Mouse (Mus musculus): ENCODE data around the gene Cblc. TPM values are rescaled to one million over a fixed set of nuclear protein-coding genes. Genes with fewer than 3 reads are reported as not detected.

The Cblc gene
- polyA plus RNA-seq, 1 experiment from 2014 or later = 4.8 TPM

- H3K9me3 ChIP-seq = no peaks in the 10 kb centered on the region; the same call in 1 of the 2 replicates
- H3K4me3 ChIP-seq = no peak overlapping the region
- H3K4me1 ChIP-seq = no peaks in the 10 kb centered on the region
- no peak overlapping the region for H3K27ac ChIP-seq
- no peaks in the 10 kb centered on the region for H3K27me3 ChIP-seq
- H3K36me3 ChIP-seq = no peaks in the 10 kb centered on the region
- no peak for ATAC-seq (ENCODE audit: insufficient number of reproducible peaks, insufficient read depth, low FRiP score, low TSS enrichment)
- 89% methylated on average over 11 of the region's 11 CpGs for WGBS
- no peak overlapping the region for H3K9ac ChIP-seq
- no peak overlapping the region for H3K4me2 ChIP-seq (replicated peaks)
Observed at GRCm38 (mm10) chr7:19777049-19777723, 19.4 kb downstream of the Cblc start.

GRCm38 (mm10) chr7:19771682-19772081 is 24.9 kb downstream of the Cblc start:
- ATAC-seq (ENCODE audit: insufficient number of reproducible peaks, insufficient read depth, low FRiP score, low TSS enrichment) = no peak
- H3K9me3 ChIP-seq = no peaks in the 10 kb centered on the region
- H3K9ac ChIP-seq = no peak overlapping the region
- H3K36me3 ChIP-seq = no peaks in the 10 kb centered on the region
- peak overlapping the region; percentile 65; the same call in 1 of the 2 replicates for H3K4me2 ChIP-seq (replicated peaks)
- no peaks in the 10 kb centered on the region for H3K27me3 ChIP-seq
- 58% methylated on average over 4 of the region's 4 CpGs for WGBS
- H3K4me1 ChIP-seq = peaks cover 26% of the 10 kb centered on the region
- no peak overlapping the region for H3K27ac ChIP-seq
- H3K4me3 ChIP-seq = no peak overlapping the region

DNA sequence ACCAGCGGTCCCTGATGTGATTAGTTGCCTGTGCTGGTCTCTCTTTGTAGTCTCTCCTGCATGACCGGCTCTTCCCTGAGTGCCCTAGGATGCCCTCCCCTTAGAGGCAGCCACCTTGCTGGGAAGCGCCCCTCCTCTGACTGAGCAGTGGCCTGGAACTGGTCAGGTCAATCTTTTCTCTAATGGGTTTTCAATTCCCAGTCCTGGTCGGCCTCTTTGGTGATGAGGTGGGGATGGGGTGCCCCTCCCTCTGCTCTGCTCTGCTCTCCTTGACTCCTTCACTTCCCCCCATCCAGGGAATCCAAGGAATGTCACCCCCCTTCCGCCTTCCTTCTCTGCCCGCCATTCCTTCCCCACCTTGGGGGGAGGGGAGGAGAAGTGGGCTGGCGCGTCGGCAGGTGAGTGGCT is 25.6 kb downstream of the Cblc start, which contains the start of gene Bcam:
TSS of gene Bcam (minus strand) at position 33 of the 408 bp plus-strand sequence.
- Histone ChIP-seq H3K9me3 (no peaks in the 10 kb centered on the region), H3K36me3 (no peaks in the 10 kb centered on the region), H3K4me2 (replicated peaks) (peak within 1 kb of the TSS; percentile 65), H3K27me3 (no peaks in the 10 kb centered on the region), H3K9ac (peak within 1 kb of the TSS; percentile 51), H3K4me1 (peaks cover 26% of the 10 kb centered on the region), H3K4me3 (peak within 1 kb of the TSS; percentile 43), H3K27ac (peak within 1 kb of the TSS; percentile 30; the same call in 1 of the 2 replicates)
- WGBS = 1% methylated on average over 9 of the region's 9 CpGs
- ATAC-seq (ENCODE audit: insufficient number of reproducible peaks, insufficient read depth, low FRiP score, low TSS enrichment) = peak; percentile 69

- Histone ChIP-seq H3K4me3 (peak overlapping the region; percentile 43), H3K4me1 (peaks cover 26% of the 10 kb centered on the region), H3K4me2 (replicated peaks) (peak overlapping the region; percentile 65), H3K27me3 (no peaks in the 10 kb centered on the region), H3K36me3 (no peaks in the 10 kb centered on the region), H3K9ac (peak overlapping the region; percentile 51), H3K27ac (peak overlapping the region; percentile 30; the same call in 1 of the 2 replicates), H3K9me3 (no peaks in the 10 kb centered on the region)
- WGBS = under 1% methylated on average over 28 of the region's 28 CpGs
- peak; percentile 80 for ATAC-seq (ENCODE audit: insufficient number of reproducible peaks, insufficient read depth, low FRiP score, low TSS enrichment)
Observed at GRCm38 (mm10) chr7:19770375-19770754, 26.2 kb downstream of the Cblc start.

GRCm38 (mm10) chr7:19769434-19770374 is 26.9 kb downstream of the Cblc start:
- Histone ChIP-seq H3K27me3 (no peaks in the 10 kb centered on the region), H3K4me1 (peaks cover 26% of the 10 kb centered on the region), H3K9ac (peak overlapping the region; percentile 51), H3K4me2 (replicated peaks) (peak overlapping the region; percentile 65), H3K27ac (peak overlapping the region; percentile 17; the same call in 1 of the 2 replicates), H3K9me3 (no peaks in the 10 kb centered on the region), H3K4me3 (peak overlapping the region; percentile 43), H3K36me3 (0 out of 2 replicates have a peak, but pooled peaks cover 4% of the 10 kb centered on the region)
- WGBS = 9% methylated on average over 16 of the region's 16 CpGs
- ATAC-seq (ENCODE audit: insufficient number of reproducible peaks, insufficient read depth, low FRiP score, low TSS enrichment) = no peak

- H3K4me1 ChIP-seq = peaks cover 26% of the 10 kb centered on the region
- no peaks in the 10 kb centered on the region for H3K27me3 ChIP-seq
- ATAC-seq (ENCODE audit: insufficient number of reproducible peaks, insufficient read depth, low FRiP score, low TSS enrichment) = no peak
- H3K9ac ChIP-seq = 0 out of 2 replicates have a peak overlapping the region, but pooled peaks have one; percentile 51
- H3K9me3 ChIP-seq = no peaks in the 10 kb centered on the region
- H3K4me3 ChIP-seq = peak overlapping the region; percentile 43; the same call in 1 of the 2 replicates
- no peak overlapping the region for H3K27ac ChIP-seq
- peaks cover 10% of the 10 kb centered on the region; the same call in 1 of the 2 replicates for H3K36me3 ChIP-seq
- WGBS = 28% methylated on average over 4 of the region's 4 CpGs
- H3K4me2 ChIP-seq (replicated peaks) = peak overlapping the region; percentile 65
Observed at GRCm38 (mm10) chr7:19769001-19769400, 27.6 kb downstream of the Cblc start.

GRCm38 (mm10) chr7:19768251-19768650 is 28.4 kb downstream of the Cblc start:
- Histone ChIP-seq H3K9me3 (no peaks in the 10 kb centered on the region), H3K27ac (no peak overlapping the region), H3K4me3 (peak overlapping the region; percentile 12), H3K4me1 (peaks cover 26% of the 10 kb centered on the region), H3K4me2 (replicated peaks) (peak overlapping the region; percentile 65), H3K27me3 (no peaks in the 10 kb centered on the region), H3K36me3 (peaks cover 17% of the 10 kb centered on the region; the same call in 1 of the 2 replicates), H3K9ac (0 out of 2 replicates have a peak overlapping the region, but pooled peaks have one; percentile 5)
- WGBS = 72% methylated on average over 14 of the region's 14 CpGs
- no peak for ATAC-seq (ENCODE audit: insufficient number of reproducible peaks, insufficient read depth, low FRiP score, low TSS enrichment)

DNA sequence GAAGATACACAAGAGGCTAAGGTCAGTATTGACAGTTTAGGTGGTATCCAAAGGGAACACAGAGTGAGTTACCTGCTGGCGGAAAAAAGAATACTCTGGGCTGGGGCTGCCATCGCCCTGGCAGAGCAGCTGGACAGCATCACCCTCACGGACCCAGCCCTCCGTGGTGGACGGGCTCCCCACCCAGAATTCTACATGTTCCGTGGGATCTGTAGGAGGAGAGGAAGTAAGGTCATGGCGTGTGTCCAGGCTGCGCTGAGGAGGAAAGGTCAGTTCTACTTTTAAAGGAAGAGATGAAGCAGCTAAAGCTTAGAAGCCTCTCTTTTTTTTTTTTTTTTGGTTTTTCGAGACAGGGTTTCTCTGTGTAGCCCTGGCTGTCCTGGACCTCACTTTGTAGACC is 32.0 kb downstream of the Cblc start:
- Histone ChIP-seq H3K4me1 (peaks cover 11% of the 10 kb centered on the region), H3K9ac (no peak overlapping the region), H3K27me3 (no peaks in the 10 kb centered on the region), H3K4me3 (no peak overlapping the region), H3K9me3 (no peaks in the 10 kb centered on the region), H3K27ac (no peak overlapping the region), H3K4me2 (replicated peaks) (no peak overlapping the region), H3K36me3 (peaks cover 26% of the 10 kb centered on the region; the same call in 1 of the 2 replicates)
- no peak for ATAC-seq (ENCODE audit: insufficient number of reproducible peaks, insufficient read depth, low FRiP score, low TSS enrichment)
- 91% methylated on average over 9 of the region's 9 CpGs for WGBS

DNA sequence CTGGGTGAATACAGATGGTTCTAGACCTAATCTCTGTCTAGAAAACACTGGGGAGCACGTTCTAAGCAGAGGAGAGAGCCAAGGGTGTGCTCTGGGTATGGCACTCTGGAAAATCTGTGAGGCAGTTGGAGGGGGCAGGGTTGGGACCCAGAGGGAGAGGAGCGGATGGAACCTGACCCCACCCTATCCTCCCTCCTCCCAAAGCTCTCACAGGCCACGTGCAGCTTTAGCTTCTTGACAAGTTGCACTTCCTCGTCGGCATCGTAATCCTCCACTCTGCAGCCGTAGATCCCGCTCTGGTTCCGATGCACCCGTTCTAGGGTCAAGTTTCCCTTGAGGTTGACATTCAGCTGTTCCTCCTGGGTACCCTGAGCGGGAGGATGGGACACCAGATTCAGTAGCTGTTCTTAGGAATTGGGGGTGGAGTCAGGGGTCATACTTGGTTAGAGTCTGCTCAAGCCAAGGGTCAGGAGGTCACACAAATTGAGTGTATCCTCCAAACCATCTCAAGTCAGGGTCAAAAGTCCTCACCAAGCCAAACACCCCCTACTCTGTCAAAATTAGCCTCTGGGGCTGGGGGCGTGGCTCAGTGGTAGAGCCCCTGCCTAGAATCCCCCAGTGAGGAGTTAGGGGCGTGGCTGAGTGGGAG is 32.7 kb downstream of the Cblc start:
- Histone ChIP-seq H3K9me3 (no peaks in the 10 kb centered on the region), H3K27me3 (no peaks in the 10 kb centered on the region), H3K36me3 (peaks cover 28% of the 10 kb centered on the region; the same call in 1 of the 2 replicates), H3K27ac (no peak overlapping the region), H3K4me1 (0 out of 2 replicates have a peak, but pooled peaks cover 6% of the 10 kb centered on the region), H3K4me2 (replicated peaks) (no peak overlapping the region), H3K9ac (no peak overlapping the region), H3K4me3 (no peak overlapping the region)
- WGBS = 85% methylated on average over 13 of the region's 13 CpGs
- no peak for ATAC-seq (ENCODE audit: insufficient number of reproducible peaks, insufficient read depth, low FRiP score, low TSS enrichment)

DNA sequence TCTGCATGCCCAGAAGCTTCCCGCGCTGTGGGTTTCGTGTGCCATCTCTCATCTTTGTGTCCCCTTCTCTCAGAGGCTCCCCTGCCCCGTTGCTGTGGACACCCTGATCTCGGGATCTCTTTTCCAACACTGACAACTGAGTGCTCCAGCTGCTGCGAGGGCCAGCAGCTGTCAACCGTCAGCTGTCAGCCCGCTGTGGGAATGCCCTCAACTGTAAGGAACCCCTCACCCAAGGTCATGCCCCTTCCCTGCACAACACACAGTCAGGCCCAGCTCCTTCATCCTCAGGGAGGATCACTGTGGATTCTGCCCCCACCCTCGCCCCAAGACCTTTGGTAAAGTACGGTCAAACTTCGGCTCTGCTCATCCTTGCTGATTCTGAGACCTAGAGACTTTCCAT is 34.3 kb downstream of the Cblc start:
- H3K4me2 ChIP-seq (replicated peaks) = no peak overlapping the region
- no peak overlapping the region for H3K9ac ChIP-seq
- H3K36me3 ChIP-seq = peaks cover 28% of the 10 kb centered on the region; the same call in 1 of the 2 replicates
- 81% methylated on average over 11 of the region's 11 CpGs for WGBS
- ATAC-seq (ENCODE audit: insufficient number of reproducible peaks, insufficient read depth, low FRiP score, low TSS enrichment) = no peak
- no peak overlapping the region for H3K4me3 ChIP-seq
- H3K27me3 ChIP-seq = no peaks in the 10 kb centered on the region
- H3K27ac ChIP-seq = no peak overlapping the region
- H3K9me3 ChIP-seq = no peaks in the 10 kb centered on the region
- H3K4me1 ChIP-seq = no peaks in the 10 kb centered on the region

- Histone ChIP-seq H3K27ac (no peak overlapping the region), H3K4me2 (replicated peaks) (no peak overlapping the region), H3K4me1 (no peaks in the 10 kb centered on the region), H3K36me3 (peaks cover 25% of the 10 kb centered on the region; the same call in 1 of the 2 replicates), H3K9me3 (no peaks in the 10 kb centered on the region), H3K27me3 (no peaks in the 10 kb centered on the region), H3K4me3 (no peak overlapping the region), H3K9ac (no peak overlapping the region)
- no peak for ATAC-seq (ENCODE audit: insufficient number of reproducible peaks, insufficient read depth, low FRiP score, low TSS enrichment)
- WGBS = 88% methylated on average over 13 of the region's 13 CpGs
Observed at GRCm38 (mm10) chr7:19760021-19760420, 36.6 kb downstream of the Cblc start.

Measured in embryonic facial prominence, embryonic 12.5 days (tissue).